Mouse (Mus musculus): Measurements from ENCODE around the gene Olfr26. TPM values are rescaled to one million over a fixed set of nuclear protein-coding genes. Genes with fewer than 3 reads are reported as not detected.
"Not testable (repeated sequence)": the region's sequence is repeated elsewhere in the genome, so short reads cannot be mapped to it uniquely, and the experiment has no call there.

Gene Olfr26
- polyA plus RNA-seq, 1 experiment, result not detected

DNA sequence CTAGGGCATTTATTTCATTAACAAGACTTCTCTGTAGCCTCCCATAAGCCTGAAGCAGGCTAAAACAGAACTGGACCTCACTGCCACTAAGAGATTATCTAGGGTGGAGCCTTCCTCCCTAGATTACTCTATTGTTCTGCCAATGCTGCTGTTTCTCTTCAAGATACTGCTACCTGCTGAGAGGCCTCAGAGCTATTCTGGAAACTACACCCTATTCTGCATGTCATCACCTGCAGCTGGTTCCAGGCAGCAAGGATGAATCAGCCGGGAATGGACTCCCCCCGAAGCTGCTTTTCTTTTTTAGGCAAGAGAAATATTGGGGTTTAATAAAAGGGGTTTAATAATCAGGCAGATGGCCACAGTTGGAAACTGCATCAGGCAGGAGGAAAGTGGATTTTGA, 21.8 kb upstream of the Olfr26 start:
- H3ac ChIP-seq (ENCODE audit: control insufficient read depth, insufficient read length), result no peak overlapping the region
- TF ChIP-seq E2F4 (IDR thresholded peaks at IDR 0.05; ENCODE audit: insufficient read depth), result no peak
- no peak for TF ChIP-seq TCF12 (IDR thresholded peaks at IDR 0.05; ENCODE audit: insufficient read depth, poor library complexity, severe bottlenecking)
- TF ChIP-seq MAX (IDR thresholded peaks at IDR 0.05; ENCODE audit: low read depth), result no peak
- no peak for TF ChIP-seq MYOD1 (IDR thresholded peaks at IDR 0.05; ENCODE audit: control insufficient read depth in 1 of 3, insufficient read length in 2 of 3, low read depth in 2 of 3)
- no peak for TF ChIP-seq POLR2AphosphoS2 (IDR thresholded peaks at IDR 0.05; ENCODE audit: insufficient read length, low read depth)
- TF ChIP-seq MYOG (IDR thresholded peaks at IDR 0.05; ENCODE audit: control insufficient read depth in 1 of 3, insufficient read depth in 1 of 3, insufficient read length in 2 of 3, low read depth in 2 of 3), result no peak
- no peak for TF ChIP-seq USF1 (IDR thresholded peaks at IDR 0.05; ENCODE audit: low read depth)
- no peak for TF ChIP-seq SRF (IDR thresholded peaks at IDR 0.05; ENCODE audit: control insufficient read depth, insufficient read length, low read depth)
- no peak for TF ChIP-seq POLR2A (IDR thresholded peaks at IDR 0.05; ENCODE audit: insufficient read length, low read depth)
- no peak for TF ChIP-seq REST (IDR thresholded peaks at IDR 0.05; ENCODE audit: insufficient read depth, insufficient read length)
- no peak for TF ChIP-seq TCF3 (IDR thresholded peaks at IDR 0.05; ENCODE audit: insufficient read length, low read depth)
- TF ChIP-seq CEBPB (IDR thresholded peaks at IDR 0.05; ENCODE audit: insufficient read depth, poor library complexity, severe bottlenecking), result no peak
- H3K4me2 ChIP-seq (ENCODE audit: low read depth), result no peak overlapping the region
- H3K79me2 ChIP-seq (ENCODE audit: control insufficient read depth, insufficient read depth), result no peaks in the 10 kb centered on the region
- H3K4me3 ChIP-seq, result no peak overlapping the region
- H3K27me3 ChIP-seq (ENCODE audit: control insufficient read depth, insufficient read depth, insufficient read length), result no peaks in the 10 kb centered on the region
- no peaks in the 10 kb centered on the region for H3K36me3 ChIP-seq (ENCODE audit: control insufficient read depth, insufficient read depth)

DNA sequence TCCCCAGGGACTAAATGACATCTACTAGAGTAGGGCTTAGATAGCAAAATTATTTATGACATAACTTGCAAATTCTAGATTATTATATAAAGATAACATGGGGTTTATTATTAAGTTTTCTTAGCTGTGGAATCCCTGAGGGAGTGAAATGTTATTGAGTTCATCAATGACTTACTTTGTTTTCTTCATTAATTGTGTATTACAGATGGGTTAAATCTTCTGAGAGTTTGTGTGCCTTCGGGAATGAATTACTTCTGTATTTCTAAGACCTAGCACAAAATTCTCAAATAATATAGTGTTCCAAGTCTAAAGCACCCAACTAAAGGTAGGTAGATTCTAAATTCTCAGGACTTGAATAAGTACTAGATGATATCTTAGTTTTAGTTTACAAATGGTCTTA, 10.7 kb upstream of the Olfr26 start, which contains the start of gene Olfr924:
TSS of gene Olfr924 (plus strand) at position 301 of the 400 bp plus-strand sequence.
- Histone ChIP-seq H3ac (ENCODE audit: control insufficient read depth, insufficient read length) (no peak within 1 kb of the TSS), H3K79me2 (ENCODE audit: control insufficient read depth, insufficient read depth) (no peaks in the 10 kb centered on the region), H3K27me3 (ENCODE audit: control insufficient read depth, insufficient read depth, insufficient read length) (no peaks in the 10 kb centered on the region), H3K4me2 (ENCODE audit: low read depth) (no peak within 1 kb of the TSS), H3K36me3 (ENCODE audit: control insufficient read depth, insufficient read depth) (no peaks in the 10 kb centered on the region), H3K4me3 (no peak within 1 kb of the TSS)
- TF ChIP-seq SRF (IDR thresholded peaks at IDR 0.05; ENCODE audit: control insufficient read depth, insufficient read length, low read depth) (no peak), USF1 (IDR thresholded peaks at IDR 0.05; ENCODE audit: low read depth) (no peak), E2F4 (IDR thresholded peaks at IDR 0.05; ENCODE audit: insufficient read depth) (no peak), CEBPB (IDR thresholded peaks at IDR 0.05; ENCODE audit: insufficient read depth, poor library complexity, severe bottlenecking) (no peak), MYOD1 (IDR thresholded peaks at IDR 0.05; ENCODE audit: control insufficient read depth in 1 of 3, insufficient read length in 2 of 3, low read depth in 2 of 3) (no peak), TCF3 (IDR thresholded peaks at IDR 0.05; ENCODE audit: insufficient read length, low read depth) (no peak), MYOG (IDR thresholded peaks at IDR 0.05; ENCODE audit: control insufficient read depth in 1 of 3, insufficient read depth in 1 of 3, insufficient read length in 2 of 3, low read depth in 2 of 3) (no peak), POLR2A (IDR thresholded peaks at IDR 0.05; ENCODE audit: insufficient read length, low read depth) (no peak), REST (IDR thresholded peaks at IDR 0.05; ENCODE audit: insufficient read depth, insufficient read length) (no peak), TCF12 (IDR thresholded peaks at IDR 0.05; ENCODE audit: insufficient read depth, poor library complexity, severe bottlenecking) (no peak), POLR2AphosphoS2 (IDR thresholded peaks at IDR 0.05; ENCODE audit: insufficient read length, low read depth) (no peak), MAX (IDR thresholded peaks at IDR 0.05; ENCODE audit: low read depth) (no peak)

DNA sequence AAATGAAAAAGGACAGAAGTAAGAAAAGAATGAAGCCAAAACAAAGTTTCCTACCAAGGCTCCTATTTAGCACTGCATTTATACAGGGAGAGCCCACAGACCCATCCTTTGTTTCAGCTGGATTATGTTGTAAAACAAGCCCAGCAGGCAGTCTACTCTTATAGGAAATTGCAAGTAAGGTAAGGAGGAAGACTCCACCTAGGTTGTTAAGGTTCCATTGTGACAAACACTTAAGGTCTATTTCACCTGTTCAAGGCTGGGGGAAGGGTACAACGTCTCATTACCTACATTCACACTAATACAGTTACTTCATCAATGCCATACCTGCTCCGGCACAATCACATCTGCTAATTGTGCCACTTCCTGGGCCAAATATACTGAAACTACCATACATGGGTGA, 20.0 kb downstream of the Olfr26 start:
- not testable (repeated sequence) for H3ac ChIP-seq (ENCODE audit: control insufficient read depth, insufficient read length); H3K79me2 ChIP-seq (ENCODE audit: control insufficient read depth, insufficient read depth)

DNA sequence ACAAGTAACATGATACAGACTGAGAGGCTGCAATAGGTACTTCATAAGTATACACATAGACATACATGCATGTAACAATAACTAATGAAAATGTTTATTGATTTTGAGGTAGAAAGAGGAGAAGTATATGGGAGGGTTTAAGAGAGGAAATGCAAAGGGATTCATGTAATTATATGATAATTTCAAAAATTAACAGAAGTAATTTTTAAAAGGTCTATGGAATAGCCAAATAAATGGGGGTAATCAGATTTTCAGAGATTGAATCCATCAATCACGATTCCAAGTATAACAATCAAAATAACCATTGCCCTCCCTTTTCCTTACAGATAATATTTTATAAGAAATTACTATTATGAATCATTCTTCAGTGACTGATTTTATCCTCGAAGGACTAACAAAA, 22.0 kb downstream of the Olfr26 start, which contains the start of gene Olfr926:
TSS of gene Olfr926 (plus strand) at position 301 of the 400 bp plus-strand sequence.
- Histone ChIP-seq H3K79me2 (ENCODE audit: control insufficient read depth, insufficient read depth) (no peaks in the 10 kb centered on the region), H3K4me2 (ENCODE audit: low read depth) (no peak within 1 kb of the TSS), H3ac (ENCODE audit: control insufficient read depth, insufficient read length) (no peak within 1 kb of the TSS), H3K36me3 (ENCODE audit: control insufficient read depth, insufficient read depth) (no peaks in the 10 kb centered on the region), H3K4me3 (no peak within 1 kb of the TSS), H3K27me3 (ENCODE audit: control insufficient read depth, insufficient read depth, insufficient read length) (no peaks in the 10 kb centered on the region)
- TF ChIP-seq SRF (IDR thresholded peaks at IDR 0.05; ENCODE audit: control insufficient read depth, insufficient read length, low read depth) (no peak), POLR2A (IDR thresholded peaks at IDR 0.05; ENCODE audit: insufficient read length, low read depth) (no peak), CEBPB (IDR thresholded peaks at IDR 0.05; ENCODE audit: insufficient read depth, poor library complexity, severe bottlenecking) (no peak), USF1 (IDR thresholded peaks at IDR 0.05; ENCODE audit: low read depth) (no peak), MAX (IDR thresholded peaks at IDR 0.05; ENCODE audit: low read depth) (no peak), MYOD1 (IDR thresholded peaks at IDR 0.05; ENCODE audit: control insufficient read depth in 1 of 3, insufficient read length in 2 of 3, low read depth in 2 of 3) (no peak), REST (IDR thresholded peaks at IDR 0.05; ENCODE audit: insufficient read depth, insufficient read length) (no peak), TCF3 (IDR thresholded peaks at IDR 0.05; ENCODE audit: insufficient read length, low read depth) (no peak), TCF12 (IDR thresholded peaks at IDR 0.05; ENCODE audit: insufficient read depth, poor library complexity, severe bottlenecking) (no peak), E2F4 (IDR thresholded peaks at IDR 0.05; ENCODE audit: insufficient read depth) (no peak), MYOG (IDR thresholded peaks at IDR 0.05; ENCODE audit: control insufficient read depth in 1 of 3, insufficient read depth in 1 of 3, insufficient read length in 2 of 3, low read depth in 2 of 3) (no peak), POLR2AphosphoS2 (IDR thresholded peaks at IDR 0.05; ENCODE audit: insufficient read length, low read depth) (no peak)

More for the DNA sequence above, 20.0 kb downstream of the Olfr26 start:
- H3K4me3 ChIP-seq; H3K4me2 ChIP-seq (ENCODE audit: low read depth); H3K36me3 ChIP-seq (ENCODE audit: control insufficient read depth, insufficient read depth); H3K27me3 ChIP-seq (ENCODE audit: control insufficient read depth, insufficient read depth, insufficient read length): not testable (repeated sequence)

Other genes starting within 250 kb of the Olfr26 start
- gene Olfr914, start 250.0 kb upstream of the Olfr26 start, polyA plus RNA-seq (2012; fragmentation: generic; extraction: Trizol), result not detected
- gene Olfr916, start 195.2 kb upstream of the Olfr26 start, polyA plus RNA-seq (2012; fragmentation: generic; extraction: Trizol), result not detected
- not detected for gene Olfr917, start 189.2 kb upstream of the Olfr26 start, polyA plus RNA-seq (2012; fragmentation: generic; extraction: Trizol)
- gene Olfr918, start 180.5 kb upstream of the Olfr26 start, polyA plus RNA-seq (2012; fragmentation: generic; extraction: Trizol), result not detected
- not detected for gene Olfr919, start 151.4 kb upstream of the Olfr26 start, polyA plus RNA-seq (2012; fragmentation: generic; extraction: Trizol)
- gene Vwa5a, start 136.8 kb upstream of the Olfr26 start, polyA plus RNA-seq (2012; fragmentation: generic; extraction: Trizol), result 10.3 TPM
- not detected for gene Olfr920, start 102.8 kb upstream of the Olfr26 start, polyA plus RNA-seq (2012; fragmentation: generic; extraction: Trizol)
- gene Olfr921, start 82.0 kb upstream of the Olfr26 start, polyA plus RNA-seq (2012; fragmentation: generic; extraction: Trizol), result not detected
- not detected for gene Olfr922, start 40.4 kb upstream of the Olfr26 start, polyA plus RNA-seq (2012; fragmentation: generic; extraction: Trizol)
- gene Olfr923, start 28.5 kb upstream of the Olfr26 start, polyA plus RNA-seq (2012; fragmentation: generic; extraction: Trizol), result not detected
- gene Olfr924, start 10.6 kb upstream of the Olfr26 start, polyA plus RNA-seq (2012; fragmentation: generic; extraction: Trizol), result not detected
- gene Olfr926, start 22.1 kb downstream of the Olfr26 start, polyA plus RNA-seq (2012; fragmentation: generic; extraction: Trizol), result not detected
- gene Olfr930, start 74.7 kb downstream of the Olfr26 start, polyA plus RNA-seq (2012; fragmentation: generic; extraction: Trizol), result not detected
- not detected for gene Olfr933, start 117.3 kb downstream of the Olfr26 start, polyA plus RNA-seq (2012; fragmentation: generic; extraction: Trizol)
- not detected for gene Olfr934, start 133.3 kb downstream of the Olfr26 start, polyA plus RNA-seq (2012; fragmentation: generic; extraction: Trizol)
- gene Olfr935, start 144.6 kb downstream of the Olfr26 start, polyA plus RNA-seq (2012; fragmentation: generic; extraction: Trizol), result not detected
- not detected for gene Olfr146, start 168.3 kb downstream of the Olfr26 start, polyA plus RNA-seq (2012; fragmentation: generic; extraction: Trizol)
- gene Olfr937, start 209.9 kb downstream of the Olfr26 start, polyA plus RNA-seq (2012; fragmentation: generic; extraction: Trizol), result not detected
- gene Olfr938, start 223.8 kb downstream of the Olfr26 start, polyA plus RNA-seq (2012; fragmentation: generic; extraction: Trizol), result not detected

All from myocyte (in vitro differentiated cells).